Mouse (Mus musculus) Patski (cell line): ENCODE results near the gene Arhgap27. TPM values are rescaled to one million over a fixed set of nuclear protein-coding genes. Genes with fewer than 3 reads are reported as not detected.

Source experiments
- ATAC-seq: fragments of 100-300 bp; one replicate; pipeline ENCODE4 v1.8.0; 2021
- CTCF ChIA-PET: fragments of 350-600 bp; sonication (Branson Sonifier 250); formaldehyde crosslinking; loops from one replicate; lab custom pipeline; 2022; ENCODE audit warnings: inconsistent platforms; lab: Charles Lee
- POLR2A ChIA-PET: fragments of 350-600 bp; sonication (Branson Sonifier 250); formaldehyde crosslinking; loops from one replicate; lab custom pipeline; 2022; ENCODE audit warnings: antibody characterized with exemption, inconsistent platforms; lab: Charles Lee
- DNase-seq: peaks from one replicate; pipeline ENCODE4 v3.0.0-alpha.2; 2011; ENCODE audit warnings: low read depth, low spot score
- H3K27me3 ChIP-seq: fragments of 371-371 bp; one replicate; pipeline ENCODE4 v1.5.1; 2021
- CTCF ChIP-seq: fragments of 100-300 bp; IDR thresholded peaks from one replicate; pipeline ENCODE4 v1.5.1; 2021
- in situ Hi-C: fragments of 300-500 bp; cut with MboI; formaldehyde crosslinking; loops from 3 replicates; pipeline ENCODE4 v1.11.1; 2018; ENCODE audit warnings: low pct_unique_long_range_greater_than_20kb, mixed read lengths
- polyA plus RNA-seq: library from polyadenylated mRNA; unstranded; gene quantifications from one replicate; pipeline ENCODE4 v1.2.3, GENCODE M21; 2021

Gene Arhgap27
- polyA plus RNA-seq, 1 experiment from 2014 or later = 11.9 TPM

DNA sequence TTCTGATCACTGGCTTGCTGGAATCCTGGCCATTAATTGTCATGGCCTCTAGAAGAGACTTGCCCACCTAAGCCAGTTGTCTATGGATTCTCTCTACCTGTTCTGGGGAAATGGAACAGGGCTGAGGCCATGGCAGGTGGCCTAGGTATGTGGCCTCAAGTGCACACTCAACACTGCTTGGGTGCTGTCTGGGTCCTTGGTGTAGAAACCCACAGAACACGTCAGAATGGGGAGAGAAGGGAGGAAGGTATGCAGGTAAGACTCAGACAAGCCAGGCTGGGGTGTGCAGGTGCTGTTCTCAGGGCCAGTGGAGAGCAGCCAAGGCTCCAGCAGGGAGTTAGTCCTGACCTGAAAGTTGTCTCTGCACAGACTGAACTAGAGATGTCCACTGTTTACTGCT lies 45.5 kb downstream of the Arhgap27 start:
- H3K27me3 ChIP-seq = no peaks in the 10 kb centered on the region
- in situ Hi-C loops = loop anchor here (5.0 to 10.0 kb wide), 2 partner anchors 86 to 213 kb away; partner anchors contain the start of genes Acbd4 and Plcd3
- ChIA-PET CTCF (no interaction called here), POLR2A (no interaction called here)
- TF ChIP-seq CTCF = no peak
- DNase-seq (no peak), ATAC-seq (no peak)

- in situ Hi-C loops = loop anchor here (5.0 to 10.0 kb wide), 2 partner anchors 83 to 211 kb away; partner anchors contain the start of genes Acbd4 and Plcd3
- no peak for TF ChIP-seq CTCF
- DNase-seq = no peak
- POLR2A ChIA-PET = interaction anchor here (0.7 kb wide), 1 partner anchor 144 kb away, joined by 3 read pairs; no protein-coding TSS in a partner anchor
- CTCF ChIA-PET = interaction anchor here (1.3 to 1.4 kb wide), 2 partner anchors 10 to 42 kb away, joined by 3 to 4 read pairs; no protein-coding TSS in a partner anchor
- no peaks in the 10 kb centered on the region for H3K27me3 ChIP-seq
- ATAC-seq = no peak
Observed at GRCm38 (mm10) chr11:103315379-103315778, 48.1 kb downstream of the Arhgap27 start.

GRCm38 (mm10) chr11:103314736-103315374 lies 48.6 kb downstream of the Arhgap27 start:
- POLR2A ChIA-PET = interaction anchor here (0.7 kb wide), 1 partner anchor 143 kb away, joined by 3 read pairs; no protein-coding TSS in a partner anchor
- in situ Hi-C loops = loop anchor here (5.0 to 10.0 kb wide), 2 partner anchors 83 to 210 kb away; partner anchors contain the start of genes Acbd4 and Plcd3
- no peak for TF ChIP-seq CTCF
- CTCF ChIA-PET = interaction anchor here (1.0 to 1.7 kb wide), 4 partner anchors 10 to 82 kb away, joined by 3 to 7 read pairs (median 4); no protein-coding TSS in a partner anchor
- ATAC-seq (no peak), DNase-seq (no peak)
- H3K27me3 ChIP-seq = no peaks in the 10 kb centered on the region

GRCm38 (mm10) chr11:103313542-103313941 lies 50.0 kb downstream of the Arhgap27 start:
- ChIA-PET POLR2A (interaction anchor here (0.6 to 1.2 kb wide), 3 partner anchors 60 to 390 kb away, joined by 3 read pairs; no protein-coding TSS in a partner anchor), CTCF (interaction anchor here (1.7 kb wide), 1 partner anchor 80 kb away, joined by 7 read pairs; no protein-coding TSS in a partner anchor)
- no peak for TF ChIP-seq CTCF
- ATAC-seq (no peak), DNase-seq (no peak)
- in situ Hi-C loops = loop anchor here (10.0 kb wide), 1 partner anchor 209 kb away; the partner anchor contains the start of genes Acbd4 and Plcd3
- no peaks in the 10 kb centered on the region for H3K27me3 ChIP-seq

DNA sequence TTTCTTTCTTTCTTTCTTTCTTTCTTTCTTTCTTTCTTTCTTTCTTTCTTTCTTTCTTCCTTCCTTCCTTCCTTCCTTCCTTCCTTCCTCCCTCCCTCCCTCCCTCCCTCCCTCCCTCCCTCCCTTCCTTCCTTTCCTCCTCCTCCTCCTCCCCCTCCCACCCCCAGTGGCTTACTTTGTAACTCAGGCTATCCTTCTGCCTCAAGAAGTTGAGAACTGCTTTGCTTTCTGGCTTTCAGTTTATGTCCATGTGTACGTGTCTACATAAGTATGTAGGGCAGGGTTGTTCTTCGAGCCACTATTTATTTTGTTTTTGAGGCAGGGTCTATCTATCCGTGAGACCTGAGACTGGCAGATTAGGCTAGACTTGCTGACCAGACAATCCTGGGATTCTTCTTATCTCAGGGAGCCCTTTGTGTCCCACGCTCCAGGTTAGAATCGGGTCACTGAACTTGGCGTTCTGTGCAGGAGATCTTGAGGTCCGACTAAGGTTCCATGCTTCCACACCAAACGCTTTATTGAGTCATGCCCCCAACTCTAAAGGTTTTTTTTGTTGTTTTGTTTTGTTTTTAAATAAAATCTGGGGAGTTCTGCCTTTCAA lies 50.7 kb downstream of the Arhgap27 start:
- ATAC-seq = no peak
- in situ Hi-C loops = loop anchor here (10.0 kb wide), 1 partner anchor 208 kb away; the partner anchor contains the start of genes Acbd4 and Plcd3
- ChIA-PET CTCF (interaction anchor here (1.0 to 1.4 kb wide), 2 partner anchors 40 to 80 kb away, joined by 3 read pairs; no protein-coding TSS in a partner anchor), POLR2A (interaction anchor here (0.7 to 1.2 kb wide), 3 partner anchors 49 to 79 kb away, joined by 3 to 4 read pairs (median 3); no protein-coding TSS in a partner anchor)
- no peak for DNase-seq
- TF ChIP-seq CTCF = no peak
- H3K27me3 ChIP-seq = no peaks in the 10 kb centered on the region

DNA sequence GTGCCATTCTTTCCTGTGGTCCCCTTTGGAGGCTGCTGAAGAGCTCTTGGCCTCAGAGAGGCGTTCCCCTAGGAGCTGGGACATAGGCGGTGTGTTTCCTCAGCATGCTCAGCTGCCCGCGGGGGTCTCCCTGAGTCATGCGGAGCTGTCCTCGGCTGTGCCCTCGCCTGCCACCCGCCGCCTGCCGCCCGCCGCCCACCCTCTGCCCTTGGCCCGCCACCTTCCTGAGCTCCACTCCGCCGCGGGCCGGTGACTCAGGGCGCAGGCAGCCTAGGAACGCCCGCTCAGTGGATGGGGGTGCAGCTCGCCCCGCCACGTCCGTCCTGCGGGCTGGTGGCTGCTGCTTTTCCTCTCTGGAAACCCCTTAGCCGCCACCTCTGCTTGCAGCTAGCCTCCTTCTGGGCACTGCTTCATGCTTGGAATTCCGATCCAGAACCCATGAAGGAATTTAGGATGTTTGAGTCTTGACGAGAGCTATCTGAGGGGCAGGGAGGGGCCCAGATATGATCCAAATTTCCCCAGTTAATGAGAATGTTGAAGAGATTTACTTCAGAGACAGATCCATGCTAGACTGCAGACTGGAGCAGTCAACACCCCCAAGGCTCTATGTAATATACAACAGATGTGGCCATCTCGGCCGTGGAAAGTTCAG lies 51.4 kb downstream of the Arhgap27 start:
- peak; percentile 80 for DNase-seq
- in situ Hi-C loops = loop anchor here (10.0 kb wide), 1 partner anchor 207 kb away; the partner anchor contains the start of genes Acbd4 and Plcd3
- POLR2A ChIA-PET = interaction anchor here (0.7 to 1.1 kb wide), 2 partner anchors 44 to 48 kb away, joined by 3 to 4 read pairs; no protein-coding TSS in a partner anchor
- CTCF ChIA-PET = interaction anchor here (0.8 to 1.4 kb wide), 5 partner anchors 13 to 79 kb away, joined by 3 to 6 read pairs (median 3); no protein-coding TSS in a partner anchor
- no peaks in the 10 kb centered on the region for H3K27me3 ChIP-seq
- peak; percentile 93 for ATAC-seq
- TF ChIP-seq CTCF = no peak

GRCm38 (mm10) chr11:103309956-103310574 lies 53.4 kb downstream of the Arhgap27 start:
- ChIA-PET POLR2A (no interaction called here), CTCF (no interaction called here)
- in situ Hi-C loops = loop anchor here (5.0 to 10.0 kb wide), 2 partner anchors 38 to 205 kb away; partner anchors contain the start of genes Acbd4 and Plcd3
- no peaks in the 10 kb centered on the region for H3K27me3 ChIP-seq
- TF ChIP-seq CTCF = no peak
- ATAC-seq (no peak), DNase-seq (no peak)

- ATAC-seq = no peak
- DNase-seq = no peak
- POLR2A ChIA-PET = interaction anchor here (1.5 kb wide), 1 partner anchor 25 kb away, joined by 6 read pairs; no protein-coding TSS in a partner anchor
- H3K27me3 ChIP-seq = no peaks in the 10 kb centered on the region
- CTCF ChIA-PET = no interaction called here
- in situ Hi-C loops = loop anchor here (5.0 kb wide), 1 partner anchor 36 kb away; no protein-coding TSS in a partner anchor
- no peak for TF ChIP-seq CTCF
Observed at GRCm38 (mm10) chr11:103307910-103308309, 55.6 kb downstream of the Arhgap27 start.

DNA sequence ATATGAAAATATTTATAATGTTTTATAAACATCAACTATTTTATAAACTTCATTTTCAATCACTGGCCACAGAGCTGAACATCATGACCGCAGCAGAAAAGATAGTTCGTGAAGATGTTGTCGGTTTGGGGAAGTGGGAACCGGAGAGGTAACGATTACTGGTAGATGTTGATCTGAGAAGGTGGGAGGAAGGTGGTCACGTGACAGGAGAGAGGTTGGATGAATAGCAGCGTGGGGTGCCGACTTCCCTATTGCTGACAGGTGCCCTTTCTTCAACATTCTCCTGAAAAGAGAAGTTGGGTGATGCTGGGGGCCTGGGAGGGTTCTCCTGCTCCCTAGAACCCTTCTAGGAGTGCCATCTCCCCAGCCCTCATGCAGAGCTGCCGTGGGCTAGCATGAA lies 59.0 kb downstream of the Arhgap27 start:
- DNase-seq (no peak), ATAC-seq (no peak)
- in situ Hi-C loops = no loop called here
- CTCF ChIA-PET = interaction anchor here (0.9 kb wide), 1 partner anchor 20 kb away, joined by 4 read pairs; no protein-coding TSS in a partner anchor
- TF ChIP-seq CTCF = no peak
- POLR2A ChIA-PET = no interaction called here
- H3K27me3 ChIP-seq = no peaks in the 10 kb centered on the region
